ENCODE assay signal across 9 mouse cellular contexts in the genomic region with DNA sequence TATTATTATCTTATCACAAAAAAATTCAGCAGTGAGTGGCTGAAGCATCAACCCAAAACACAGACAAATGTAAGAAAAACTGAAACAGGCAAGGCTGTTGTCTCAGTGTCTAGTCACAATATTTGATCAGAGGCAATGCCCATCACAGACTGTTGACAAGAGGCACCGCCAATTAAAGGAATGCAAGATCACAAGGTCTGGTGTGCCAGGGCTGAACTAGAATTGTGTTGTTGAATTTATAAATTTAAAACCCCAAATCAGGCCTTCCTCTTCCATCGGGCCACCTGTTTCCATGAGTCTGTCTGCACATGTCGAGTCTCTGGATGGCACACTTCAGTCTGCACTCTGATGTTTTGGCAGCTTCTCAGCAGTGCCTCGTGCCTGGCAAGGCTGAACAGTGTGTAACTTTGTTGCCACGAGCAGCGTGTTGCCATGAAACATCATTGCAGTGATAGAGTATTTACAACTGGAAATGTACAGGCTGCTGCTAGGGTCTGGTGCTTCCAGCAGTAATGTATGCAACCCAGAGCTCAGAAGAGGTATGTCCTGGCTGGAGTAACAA.
DNase-seq lines count a peak whose midpoint lies in the region; ATAC-seq and TF ChIP-seq lines count a peak whose summit lies in the region.
"Had no signal": no experiment of that assay in that cellular context is flagged by ENCODE, and none has a peak within 500 bp of the region (broad histone marks: within the 10 kb centered on the region; RNA-seq: fewer than 3 reads in every experiment).

No protein-coding gene starts in this region.

- H3K4me3 ChIP-seq in liver, postnatal 0 days (ENCODE audit: low read depth, low read length) = no peak overlapping the region
- H3K4me3 ChIP-seq: embryonic facial prominence, embryonic 13.5 days had no signal

- H3K9me3 ChIP-seq in liver, postnatal 0 days (ENCODE audit: low read length) = no peaks in the 10 kb centered on the region
- H3K9me3 ChIP-seq: embryonic facial prominence, embryonic 13.5 days had no signal

- WGBS in liver, postnatal 0 days (ENCODE audit: insufficient replicate concordance) = 71% methylated on average over 6 of the region's 6 CpGs

- TF ChIP-seq EP300 in liver, postnatal 0 days (IDR thresholded peaks at IDR 0.05; ENCODE audit: low read depth) = no peak

- no peak for TF ChIP-seq CTCF in liver, postnatal 0 days (IDR thresholded peaks at IDR 0.05; ENCODE audit: low read depth)

- H3K9ac ChIP-seq in liver, postnatal 0 days (replicated peaks) = no peak overlapping the region
- H3K9ac ChIP-seq: embryonic facial prominence, embryonic 13.5 days had no signal

- H3K27ac ChIP-seq in liver, postnatal 0 days (ENCODE audit: low read depth) = no peak overlapping the region
- H3K27ac ChIP-seq: embryonic facial prominence, embryonic 13.5 days had no signal

- ATAC-seq in frontal cortex, adult (ENCODE audit: low TSS enrichment) = peak; percentile 64
- no peak for ATAC-seq in liver, postnatal 0 days

- H3K4me2 ChIP-seq in liver, postnatal 0 days (ENCODE audit: low read depth, low read length) = no peak overlapping the region
- H3K4me2 ChIP-seq: embryonic facial prominence, embryonic 13.5 days had no signal

- no peaks in the 10 kb centered on the region for H3K27me3 ChIP-seq in liver, postnatal 0 days (ENCODE audit: insufficient read depth, low read length)
- H3K27me3 ChIP-seq: embryonic facial prominence, embryonic 13.5 days had no signal

- H3K36me3 ChIP-seq in liver, postnatal 0 days (replicated peaks; ENCODE audit: insufficient read depth, low read length) = no peaks in the 10 kb centered on the region
- H3K36me3 ChIP-seq: embryonic facial prominence, embryonic 13.5 days had no signal

- no peak for DNase-seq in frontal cortex, postnatal 25 days (ENCODE audit: low spot score in 2 of 2)
- DNase-seq in ovary, postnatal 36 days (ENCODE audit: low spot score) = peak; percentile 29
- DNase-seq in ovary, postnatal 14 days (ENCODE audit: low spot score) = no peak
- DNase-seq in layer of hippocampus, postnatal 10 days (ENCODE audit: low spot score in 2 of 2) = peak; percentile 52 to 59
- peak; percentile 21 for DNase-seq in telencephalon, adult 2 months (ENCODE audit: low read depth, low spot score)
- no peak for DNase-seq in Muller cell, postnatal 12 days (ENCODE audit: inconsistent ontology term)
- DNase-seq in liver, postnatal 0 days = no peak

- H3K4me1 ChIP-seq in liver, postnatal 0 days (ENCODE audit: insufficient read depth) = no peaks in the 10 kb centered on the region

Comparison
In these comparisons a context has a peak if more than half of its experiments do, and no peak if none do; other contexts are left out.
1. DNase-seq: peak in ovary, postnatal 36 days (single experiment), layer of hippocampus, postnatal 10 days (2 of 2) and telencephalon, adult 2 months (single experiment); none in frontal cortex, postnatal 25 days (0 of 2), ovary, postnatal 14 days (single experiment), Muller cell, postnatal 12 days (single experiment) and liver, postnatal 0 days (single experiment).